Mouse (Mus musculus): ENCODE data around the gene Plekha1.

Gene Plekha1

GRCm38 (mm10) chr7:130867256-130867655 lies 1.7 kb downstream of the Plekha1 start:
- H3K4me3 ChIP-seq (replicated peaks; ENCODE audit: low read length): peak overlapping the region; percentile 93
- no peaks in the 10 kb centered on the region for H3K9me3 ChIP-seq (ENCODE audit: low read length)
- TF ChIP-seq POU5F1 (IDR thresholded peaks at IDR 0.05; ENCODE audit: borderline replicate concordance, low read length) (no peak), CTCF (conservative IDR thresholded peaks at IDR 0.05; ENCODE audit: low read length) (no peak), NANOG (IDR thresholded peaks at IDR 0.05; ENCODE audit: borderline replicate concordance, low read length) (no peak)
- no peaks in the 10 kb centered on the region for H3K36me3 ChIP-seq (ENCODE audit: insufficient read depth, low read length)
- H3K27me3 ChIP-seq (ENCODE audit: insufficient read depth, low read length): peaks cover 28% of the 10 kb centered on the region
- H3K4me1 ChIP-seq (replicated peaks; ENCODE audit: low read depth, low read length): peaks cover 41% of the 10 kb centered on the region

- Histone ChIP-seq H3K4me1 (replicated peaks; ENCODE audit: low read depth, low read length) (peaks cover 43% of the 10 kb centered on the region), H3K4me3 (replicated peaks; ENCODE audit: low read length) (no peak overlapping the region), H3K9me3 (ENCODE audit: low read length) (no peaks in the 10 kb centered on the region), H3K36me3 (ENCODE audit: insufficient read depth, low read length) (peaks cover 38% of the 10 kb centered on the region), H3K27me3 (ENCODE audit: insufficient read depth, low read length) (no peaks in the 10 kb centered on the region)
- TF ChIP-seq POU5F1 (IDR thresholded peaks at IDR 0.05; ENCODE audit: borderline replicate concordance, low read length) (no peak), NANOG (IDR thresholded peaks at IDR 0.05; ENCODE audit: borderline replicate concordance, low read length) (no peak), CTCF (conservative IDR thresholded peaks at IDR 0.05; ENCODE audit: low read length) (no peak)
Observed at GRCm38 (mm10) chr7:130884161-130884560, 18.6 kb downstream of the Plekha1 start.

- H3K9me3 ChIP-seq (ENCODE audit: low read length): no peaks in the 10 kb centered on the region
- H3K4me3 ChIP-seq (replicated peaks; ENCODE audit: low read length): no peak overlapping the region
- TF ChIP-seq POU5F1 (IDR thresholded peaks at IDR 0.05; ENCODE audit: borderline replicate concordance, low read length) (no peak), NANOG (IDR thresholded peaks at IDR 0.05; ENCODE audit: borderline replicate concordance, low read length) (no peak), CTCF (conservative IDR thresholded peaks at IDR 0.05; ENCODE audit: low read length) (no peak)
- H3K36me3 ChIP-seq (ENCODE audit: insufficient read depth, low read length): peaks cover 27% of the 10 kb centered on the region
- H3K4me1 ChIP-seq (replicated peaks; ENCODE audit: low read depth, low read length): peaks cover 62% of the 10 kb centered on the region
- no peaks in the 10 kb centered on the region for H3K27me3 ChIP-seq (ENCODE audit: insufficient read depth, low read length)
Observed at GRCm38 (mm10) chr7:130886246-130886645, 20.7 kb downstream of the Plekha1 start.

- H3K9me3 ChIP-seq (ENCODE audit: low read length): no peaks in the 10 kb centered on the region
- H3K4me1 ChIP-seq (replicated peaks; ENCODE audit: low read depth, low read length): peaks cover 79% of the 10 kb centered on the region
- TF ChIP-seq CTCF (conservative IDR thresholded peaks at IDR 0.05; ENCODE audit: low read length) (no peak), NANOG (IDR thresholded peaks at IDR 0.05; ENCODE audit: borderline replicate concordance, low read length) (no peak), POU5F1 (IDR thresholded peaks at IDR 0.05; ENCODE audit: borderline replicate concordance, low read length) (no peak)
- peaks cover 35% of the 10 kb centered on the region for H3K36me3 ChIP-seq (ENCODE audit: insufficient read depth, low read length)
- H3K4me3 ChIP-seq (replicated peaks; ENCODE audit: low read length): no peak overlapping the region
- no peaks in the 10 kb centered on the region for H3K27me3 ChIP-seq (ENCODE audit: insufficient read depth, low read length)
Observed at GRCm38 (mm10) chr7:130887946-130888345, 22.4 kb downstream of the Plekha1 start.

- peaks cover 37% of the 10 kb centered on the region for H3K36me3 ChIP-seq (ENCODE audit: insufficient read depth, low read length)
- H3K4me1 ChIP-seq (replicated peaks; ENCODE audit: low read depth, low read length): peaks cover 79% of the 10 kb centered on the region
- no peak overlapping the region for H3K4me3 ChIP-seq (replicated peaks; ENCODE audit: low read length)
- no peaks in the 10 kb centered on the region for H3K9me3 ChIP-seq (ENCODE audit: low read length)
- H3K27me3 ChIP-seq (ENCODE audit: insufficient read depth, low read length): no peaks in the 10 kb centered on the region
- TF ChIP-seq NANOG (IDR thresholded peaks at IDR 0.05; ENCODE audit: borderline replicate concordance, low read length) (peak; percentile 61; the same call in 1 of the 2 replicates), CTCF (conservative IDR thresholded peaks at IDR 0.05; ENCODE audit: low read length) (no peak)
Observed at GRCm38 (mm10) chr7:130890871-130891270, 25.3 kb downstream of the Plekha1 start.

GRCm38 (mm10) chr7:130892973-130893372 lies 27.4 kb downstream of the Plekha1 start:
- TF ChIP-seq POU5F1 (IDR thresholded peaks at IDR 0.05; ENCODE audit: borderline replicate concordance, low read length) (no peak), NANOG (IDR thresholded peaks at IDR 0.05; ENCODE audit: borderline replicate concordance, low read length) (no peak), CTCF (conservative IDR thresholded peaks at IDR 0.05; ENCODE audit: low read length) (no peak)
- no peaks in the 10 kb centered on the region for H3K9me3 ChIP-seq (ENCODE audit: low read length)
- H3K4me1 ChIP-seq (replicated peaks; ENCODE audit: low read depth, low read length): peaks cover 58% of the 10 kb centered on the region
- peak overlapping the region; percentile 21; the same call in 1 of the 2 replicates for H3K4me3 ChIP-seq (replicated peaks; ENCODE audit: low read length)
- no peaks in the 10 kb centered on the region for H3K27me3 ChIP-seq (ENCODE audit: insufficient read depth, low read length)
- peaks cover 51% of the 10 kb centered on the region for H3K36me3 ChIP-seq (ENCODE audit: insufficient read depth, low read length)

GRCm38 (mm10) chr7:130894931-130895617 lies 29.5 kb downstream of the Plekha1 start:
- H3K9me3 ChIP-seq (ENCODE audit: low read length): no peaks in the 10 kb centered on the region

GRCm38 (mm10) chr7:130895618-130895945 lies 30.0 kb downstream of the Plekha1 start:
- Histone ChIP-seq H3K36me3 (ENCODE audit: insufficient read depth, low read length) (peaks cover 60% of the 10 kb centered on the region), H3K9me3 (ENCODE audit: low read length) (no peaks in the 10 kb centered on the region), H3K4me3 (replicated peaks; ENCODE audit: low read length) (no peak overlapping the region), H3K27me3 (ENCODE audit: insufficient read depth, low read length) (no peaks in the 10 kb centered on the region), H3K4me1 (replicated peaks; ENCODE audit: low read depth, low read length) (peaks cover 33% of the 10 kb centered on the region)
- no peak for TF ChIP-seq POU5F1 (IDR thresholded peaks at IDR 0.05; ENCODE audit: borderline replicate concordance, low read length)
- TF ChIP-seq NANOG (IDR thresholded peaks at IDR 0.05; ENCODE audit: borderline replicate concordance, low read length): no peak
- TF ChIP-seq CTCF (conservative IDR thresholded peaks at IDR 0.05; ENCODE audit: low read length): no peak

More at GRCm38 (mm10) chr7:130894931-130895617, 29.5 kb downstream of the Plekha1 start:
- H3K4me1 ChIP-seq (replicated peaks; ENCODE audit: low read depth, low read length): peaks cover 38% of the 10 kb centered on the region
- H3K4me3 ChIP-seq (replicated peaks; ENCODE audit: low read length): no peak overlapping the region
- TF ChIP-seq NANOG (IDR thresholded peaks at IDR 0.05; ENCODE audit: borderline replicate concordance, low read length) (no peak), POU5F1 (IDR thresholded peaks at IDR 0.05; ENCODE audit: borderline replicate concordance, low read length) (no peak), CTCF (conservative IDR thresholded peaks at IDR 0.05; ENCODE audit: low read length) (no peak)
- H3K36me3 ChIP-seq (ENCODE audit: insufficient read depth, low read length): peaks cover 58% of the 10 kb centered on the region
- no peaks in the 10 kb centered on the region for H3K27me3 ChIP-seq (ENCODE audit: insufficient read depth, low read length)

- Histone ChIP-seq H3K27me3 (ENCODE audit: insufficient read depth, low read length) (no peaks in the 10 kb centered on the region), H3K4me1 (replicated peaks; ENCODE audit: low read depth, low read length) (peaks cover 29% of the 10 kb centered on the region), H3K36me3 (ENCODE audit: insufficient read depth, low read length) (peaks cover 65% of the 10 kb centered on the region), H3K9me3 (ENCODE audit: low read length) (no peaks in the 10 kb centered on the region), H3K4me3 (replicated peaks; ENCODE audit: low read length) (no peak overlapping the region)
- TF ChIP-seq POU5F1 (IDR thresholded peaks at IDR 0.05; ENCODE audit: borderline replicate concordance, low read length): no peak
- no peak for TF ChIP-seq NANOG (IDR thresholded peaks at IDR 0.05; ENCODE audit: borderline replicate concordance, low read length)
- TF ChIP-seq CTCF (conservative IDR thresholded peaks at IDR 0.05; ENCODE audit: low read length): no peak
Observed at GRCm38 (mm10) chr7:130896064-130896463, 30.5 kb downstream of the Plekha1 start.
